Mouse (Mus musculus) testis, adult 2 months (tissue): ENCODE results near the gene Slc4a1.

ENCODE experiments used
- CTCF ChIP-seq: fragments of 200-500 bp; IDR thresholded peaks from 2 replicates; pipeline ENCODE4 v1.5.1; 2012; ENCODE audit warnings: low read depth, mild to moderate bottlenecking, inconsistent platforms, low read length, moderate library complexity; ENCODE audit not compliant: control insufficient read depth, insufficient read depth, insufficient replicate concordance
- POLR2A ChIP-seq: fragments of 200-500 bp; IDR thresholded peaks from 2 replicates; pipeline ENCODE4 v1.6.1; 2012; ENCODE audit warnings: low read depth, mild to moderate bottlenecking, inconsistent platforms, low read length, moderate library complexity; ENCODE audit not compliant: control insufficient read depth

DNA sequence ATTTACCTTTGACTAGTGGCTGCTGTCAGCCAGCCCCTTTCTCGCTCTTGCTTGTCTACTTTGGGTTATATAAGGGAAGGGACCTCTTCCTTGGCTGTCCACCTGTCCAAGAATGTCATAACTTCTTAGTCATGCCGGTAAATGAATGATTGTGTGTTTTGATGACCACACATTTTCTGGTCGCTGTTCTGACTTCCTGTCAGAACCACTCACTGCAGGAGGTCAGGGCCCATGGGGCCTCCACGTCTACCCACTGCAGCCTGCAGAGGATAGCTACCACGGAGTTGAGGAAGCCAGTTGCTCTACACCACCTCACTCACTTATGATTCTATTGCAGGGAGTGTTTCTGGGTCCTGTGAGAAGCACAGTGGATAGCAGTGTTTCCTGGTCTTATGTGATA, 20.1 kb upstream of the Slc4a1 start:
- TF ChIP-seq CTCF (no peak), POLR2A (no peak)
